Mouse (Mus musculus) layer of hippocampus, postnatal 10 days (tissue): ENCODE results near the gene Atf5. TPM values are rescaled to one million over a fixed set of nuclear protein-coding genes. Genes with fewer than 3 reads are reported as not detected.
A peak's percentile ranks its signal among the peaks of the same experiment; 100 is the strongest.

ENCODE experiments used
- DNase-seq, 2 experiments: peaks; one replicate each; pipeline ENCODE4 v3.0.0; 2021; ENCODE audit warnings: low spot score in 2 of 2
- microRNA-seq, 2 experiments: library from miRNA; unstranded; fragments of <30 nt; microRNA quantifications; one replicate each; pipeline ENCODE4 v1.2.0; 2021
- total RNA-seq, 2 experiments: library from RNA; stranded (reverse); gene quantifications; 2 replicates each; pipeline ENCODE4 v1.2.3; 2021

Atf5 gene
- total RNA-seq, 2 experiments from 2014 or later: 28.0 to 29.1 TPM

DNA sequence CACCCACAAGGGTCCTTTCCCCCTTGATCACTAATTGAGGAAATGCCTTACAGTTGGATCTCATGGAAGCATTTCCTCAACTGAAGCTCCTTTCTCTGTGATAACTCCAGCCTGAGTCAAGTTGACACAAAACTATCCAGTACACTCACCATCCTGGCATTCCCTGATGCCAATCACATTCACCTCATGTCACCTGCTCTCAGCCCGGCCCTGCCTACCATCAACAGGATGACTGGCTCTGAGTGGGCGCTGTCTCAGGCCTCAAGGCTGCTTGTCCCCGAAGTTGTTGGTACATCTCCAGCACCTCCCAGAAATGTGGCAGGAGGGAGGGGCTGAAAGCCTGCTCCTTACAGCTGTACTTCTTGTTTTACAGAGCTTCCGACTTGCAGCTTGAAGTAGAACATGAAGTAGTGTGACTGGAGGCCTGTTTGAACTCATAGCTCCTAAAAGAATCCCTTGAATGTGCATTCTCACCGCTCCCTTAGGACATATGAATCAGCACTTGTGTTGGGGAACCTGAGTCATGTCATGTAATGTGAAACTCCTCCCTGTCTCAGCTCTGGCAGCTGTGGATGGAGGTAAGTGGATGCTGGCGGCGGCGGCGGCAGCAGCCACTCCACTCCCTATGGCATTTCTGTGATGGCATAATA, 39.5 kb downstream of the Atf5 start:
- no peak for DNase-seq

- no peak for DNase-seq
Measured at GRCm38 (mm10) chr7:44772591-44773204, 43.8 kb downstream of the Atf5 start.

DNA sequence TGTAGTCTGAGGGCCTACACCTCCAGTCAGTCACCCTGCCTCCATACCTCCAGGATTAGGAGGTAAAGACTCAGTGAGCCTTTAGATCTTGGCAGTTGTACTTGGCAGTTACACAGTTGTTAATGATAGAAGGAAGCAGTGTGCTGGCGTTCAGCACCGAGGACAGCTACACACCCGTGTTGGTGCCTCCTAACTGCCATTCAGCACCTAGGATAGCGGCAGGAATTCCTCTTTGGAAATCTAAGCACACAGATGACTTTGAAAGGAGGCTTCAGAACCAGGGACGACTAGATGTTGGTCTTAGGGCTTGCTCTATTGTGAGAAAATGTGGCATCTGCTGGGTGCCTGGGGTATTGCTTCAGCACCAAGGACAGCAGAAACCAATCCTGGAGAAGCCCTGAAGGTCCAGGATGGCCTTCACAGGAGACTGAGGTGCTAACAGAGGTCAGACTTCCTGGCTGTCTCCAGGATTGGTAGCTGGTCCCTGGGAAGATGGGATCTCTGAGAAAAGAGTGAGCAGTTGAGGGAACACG, 46.3 kb downstream of the Atf5 start:
- peak; percentile 51 to 58 for DNase-seq

- DNase-seq: no peak
Measured at GRCm38 (mm10) chr7:44768129-44768528, 48.3 kb downstream of the Atf5 start.

Small RNAs within 50 kb of the gene (microRNA-seq; reads per million reads assigned to microRNA genes)
- 0 reads per million in 2 experiments for gene Mir707

Other genes with a start within 250 kb of the Atf5 start
- under 1 TPM in 1 of 2 experiments, not detected in 1; 0.98 TPM for gene Napsa, start 244.3 kb downstream of the Atf5 start, total RNA-seq
- 100 to 1,000 TPM in 1 of 2 experiments, 10 to 100 TPM in 1; 93.0 to 106 TPM for gene Kcnc3, start 226.0 kb downstream of the Atf5 start, total RNA-seq
- 10 to 100 TPM; 17.6 to 17.9 TPM for gene Myh14, start 145.8 kb downstream of the Atf5 start, total RNA-seq
- gene Izumo2, start 107.9 kb downstream of the Atf5 start, total RNA-seq: not detected
- 10 to 100 TPM; 27.7 to 31.5 TPM for gene Vrk3, start 68.2 kb downstream of the Atf5 start, total RNA-seq
- under 1 TPM; 0.16 to 0.53 TPM for gene Zfp473, start 65.6 kb downstream of the Atf5 start, total RNA-seq
- 10 to 100 TPM; 34.2 to 35.2 TPM for gene Nup62, start 570 bp downstream of the Atf5 start, total RNA-seq
- 1 to 10 TPM; 1.1 to 2.0 TPM for gene Il4i1, start 271 bp downstream of the Atf5 start, total RNA-seq
- gene Akt1s1, start 32.3 kb upstream of the Atf5 start, total RNA-seq: 10 to 100 TPM; 85.8 to 95.5 TPM
- gene Tbc1d17, start 32.4 kb upstream of the Atf5 start, total RNA-seq: 10 to 100 TPM; 41.2 to 53.3 TPM
- 10 to 100 TPM; 32.6 to 38.4 TPM for gene Pnkp, start 40.5 kb upstream of the Atf5 start, total RNA-seq
- gene Ptov1, start 53.1 kb upstream of the Atf5 start, total RNA-seq: 100 to 1,000 TPM; 278 to 304 TPM
- gene Med25, start 76.1 kb upstream of the Atf5 start, total RNA-seq: 100 to 1,000 TPM; 107 to 114 TPM
- 10 to 100 TPM; 17.9 to 19.4 TPM for gene Fuz, start 79.4 kb upstream of the Atf5 start, total RNA-seq
- 100 to 1,000 TPM; 261 to 290 TPM for gene Ap2a1, start 112.8 kb upstream of the Atf5 start, total RNA-seq
- under 1 TPM; 0.25 to 0.64 TPM for gene Tsks, start 126.5 kb upstream of the Atf5 start, total RNA-seq
- 100 to 1,000 TPM in 1 of 2 experiments, 10 to 100 TPM in 1; 99.2 to 101 TPM for gene Cpt1c, start 158.2 kb upstream of the Atf5 start, total RNA-seq
- 100 to 1,000 TPM; 232 to 248 TPM for gene Prmt1, start 169.9 kb upstream of the Atf5 start, total RNA-seq
- gene Irf3, start 181.0 kb upstream of the Atf5 start, total RNA-seq: 10 to 100 TPM; 38.1 to 42.5 TPM
- 1 to 10 TPM; 5.4 to 5.5 TPM for gene Bcl2l12, start 182.1 kb upstream of the Atf5 start, total RNA-seq
- gene Scaf1, start 199.7 kb upstream of the Atf5 start, total RNA-seq: 100 to 1,000 TPM; 141 to 145 TPM
- 10 to 100 TPM; 12.2 to 12.3 TPM for gene Rras, start 201.3 kb upstream of the Atf5 start, total RNA-seq
- gene Prr12, start 236.2 kb upstream of the Atf5 start, total RNA-seq: 10 to 100 TPM; 69.1 to 70.3 TPM
- gene Nosip, start 245.8 kb upstream of the Atf5 start, total RNA-seq: 10 to 100 TPM; 47.2 to 51.6 TPM
- gene Prrg2, start 246.0 kb upstream of the Atf5 start, total RNA-seq: 10 to 100 TPM in 1 of 2 experiments, 1 to 10 TPM in 1; 6.9 to 10.1 TPM